Mouse (Mus musculus): ENCODE data around the gene Apaf1. TPM values are rescaled to one million over a fixed set of nuclear protein-coding genes. Genes with fewer than 3 reads are reported as not detected.

Apaf1 gene
- polyA plus RNA-seq, 2 experiments = 33.2 to 39.4 TPM

DNA sequence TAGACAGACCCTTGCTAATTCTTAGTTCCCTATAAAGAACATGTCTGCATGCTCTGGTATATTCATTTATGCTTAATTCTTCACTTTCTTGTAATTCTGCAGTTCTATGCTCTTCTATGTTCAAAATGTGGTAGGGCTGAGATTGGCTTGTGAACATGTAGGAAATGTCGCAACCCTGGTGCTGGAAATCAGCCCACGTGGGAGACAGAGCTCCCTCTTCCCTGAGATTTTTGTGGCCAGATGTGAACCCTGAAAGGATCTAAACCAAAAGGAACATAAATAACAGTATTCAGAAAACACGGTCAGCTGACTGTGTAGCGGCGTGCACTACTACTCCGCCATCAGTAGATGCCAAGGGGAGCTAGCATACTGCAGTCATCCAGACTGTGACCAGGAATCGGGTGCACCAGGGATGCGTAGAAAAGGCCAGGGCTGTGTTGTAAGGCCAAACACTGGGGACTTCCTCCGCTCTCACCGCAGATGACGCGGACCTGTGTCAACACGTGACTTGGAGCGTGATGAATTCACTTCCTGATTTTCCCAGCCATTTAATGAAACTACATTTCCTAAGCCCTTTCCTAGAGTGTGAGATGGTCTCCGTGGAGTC, 129.4 kb downstream of the Apaf1 start:
- 88% methylated on average over 15 of the region's 15 CpGs for WGBS
- no peak for ATAC-seq (ENCODE audit: low FRiP score, low read depth)

DNA sequence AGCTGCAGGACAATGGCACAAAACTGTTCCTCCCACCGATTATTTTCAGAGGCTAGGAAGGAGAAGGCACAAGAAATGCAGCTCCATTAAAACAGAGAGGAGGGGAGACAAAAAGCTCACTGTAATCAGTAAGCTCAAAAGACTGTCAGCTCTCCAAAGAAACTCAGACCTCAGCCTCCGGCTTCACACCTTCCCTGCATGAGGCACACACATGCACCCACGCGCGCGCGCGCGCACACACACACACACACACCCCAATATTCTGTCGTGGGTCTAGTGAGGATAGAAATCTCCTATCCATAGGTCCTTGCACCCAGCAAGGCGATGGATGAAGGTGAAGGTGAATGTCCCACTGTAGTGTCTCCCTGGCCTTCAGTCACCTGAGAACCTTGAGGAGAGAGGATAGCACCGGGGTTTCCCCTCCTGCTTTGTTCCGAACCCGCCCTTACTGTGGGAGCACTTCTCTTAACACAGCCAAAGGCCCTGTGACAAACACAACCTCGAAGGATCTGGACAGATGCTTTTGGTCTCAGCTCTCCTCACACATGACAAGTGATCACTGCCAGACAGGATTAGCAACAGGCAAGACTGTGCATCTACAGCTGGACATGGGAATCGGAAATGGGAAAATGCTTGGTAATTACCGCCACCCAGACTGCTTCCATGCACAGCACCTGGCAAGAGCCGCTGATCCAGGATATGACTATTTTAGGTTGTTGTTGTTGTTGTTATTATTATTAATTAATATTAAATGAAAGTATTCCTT, 134.8 kb downstream of the Apaf1 start:
- DNase-seq (ENCODE audit: low spot score) = no peak
- no peak overlapping the region for H3K9ac ChIP-seq (ENCODE audit: low read depth, low read length, severe bottlenecking)
- H3K9me3 ChIP-seq (ENCODE audit: control insufficient read depth, low read length) = no peaks in the 10 kb centered on the region
- ATAC-seq (ENCODE audit: low FRiP score, low read depth) = no peak
- WGBS = 91% methylated on average over 18 of the region's 18 CpGs
- 0 out of 2 replicates have a peak, but pooled peaks cover 2% of the 10 kb centered on the region for H3K4me1 ChIP-seq (ENCODE audit: control insufficient read depth, insufficient read depth, low read length)
- no peak for TF ChIP-seq POLR2A (IDR thresholded peaks at IDR 0.05; ENCODE audit: borderline replicate concordance, extremely low read depth, insufficient read depth, insufficient read length)
- no peak overlapping the region for H3K27ac ChIP-seq (replicated peaks; ENCODE audit: low read depth, low read length)
- no peaks in the 10 kb centered on the region; the same call in 1 of the 2 replicates for H3K27me3 ChIP-seq (ENCODE audit: control insufficient read depth, insufficient read depth, low read length)
- H3K36me3 ChIP-seq (ENCODE audit: control insufficient read depth, insufficient read depth, low read length) = no peaks in the 10 kb centered on the region
- no peak overlapping the region for H3K4me2 ChIP-seq (replicated peaks; ENCODE audit: low read depth, low read length, severe bottlenecking)
- H3K4me3 ChIP-seq (replicated peaks; ENCODE audit: low read length) = no peak overlapping the region

More for the DNA sequence above, 129.4 kb downstream of the Apaf1 start:
- no peak overlapping the region for H3K4me2 ChIP-seq (replicated peaks; ENCODE audit: low read depth, low read length, severe bottlenecking)
- no peaks in the 10 kb centered on the region; the same call in 1 of the 2 replicates for H3K27me3 ChIP-seq (ENCODE audit: control insufficient read depth, insufficient read depth, low read length)
- no peak for TF ChIP-seq POLR2A (IDR thresholded peaks at IDR 0.05; ENCODE audit: borderline replicate concordance, extremely low read depth, insufficient read depth, insufficient read length)
- no peak for DNase-seq (ENCODE audit: low spot score)
- no peak overlapping the region for H3K9ac ChIP-seq (ENCODE audit: low read depth, low read length, severe bottlenecking)
- no peaks in the 10 kb centered on the region for H3K9me3 ChIP-seq (ENCODE audit: control insufficient read depth, low read length)
- H3K36me3 ChIP-seq (ENCODE audit: control insufficient read depth, insufficient read depth, low read length) = no peaks in the 10 kb centered on the region
- H3K4me1 ChIP-seq (ENCODE audit: control insufficient read depth, insufficient read depth, low read length) = 0 out of 2 replicates have a peak, but pooled peaks cover 2% of the 10 kb centered on the region
- H3K4me3 ChIP-seq (replicated peaks; ENCODE audit: low read length) = no peak overlapping the region
- H3K27ac ChIP-seq (replicated peaks; ENCODE audit: low read depth, low read length) = no peak overlapping the region

DNA sequence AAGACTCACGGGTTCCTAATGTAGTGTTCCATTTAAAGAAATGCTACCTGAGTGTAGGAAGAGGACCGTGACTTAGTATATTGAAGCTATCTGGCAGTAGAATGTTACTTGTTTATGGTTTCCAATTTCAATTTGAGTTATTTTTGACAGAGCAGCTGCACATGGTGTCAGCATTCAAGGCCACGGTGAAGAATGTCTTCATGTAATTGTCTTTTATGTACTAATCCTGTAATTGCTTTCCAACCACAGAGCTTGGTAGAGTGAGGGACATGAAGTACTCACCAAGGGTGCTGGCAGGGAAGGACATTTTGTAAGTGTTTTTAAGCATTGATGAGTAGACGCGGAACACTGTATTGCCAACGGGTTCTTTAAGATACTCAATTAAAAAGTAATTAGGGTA, 135.5 kb downstream of the Apaf1 start:
- no peak overlapping the region for H3K4me3 ChIP-seq (replicated peaks; ENCODE audit: low read length)
- H3K36me3 ChIP-seq (ENCODE audit: control insufficient read depth, insufficient read depth, low read length) = no peaks in the 10 kb centered on the region
- WGBS = 83% methylated on average over 6 of the region's 6 CpGs
- DNase-seq (ENCODE audit: low spot score) (no peak), ATAC-seq (ENCODE audit: low FRiP score, low read depth) (no peak)
- H3K4me2 ChIP-seq (replicated peaks; ENCODE audit: low read depth, low read length, severe bottlenecking) = no peak overlapping the region
- H3K9ac ChIP-seq (ENCODE audit: low read depth, low read length, severe bottlenecking) = no peak overlapping the region
- H3K27me3 ChIP-seq (ENCODE audit: control insufficient read depth, insufficient read depth, low read length) = no peaks in the 10 kb centered on the region; the same call in 1 of the 2 replicates
- H3K9me3 ChIP-seq (ENCODE audit: control insufficient read depth, low read length) = no peaks in the 10 kb centered on the region
- no peak for TF ChIP-seq POLR2A (IDR thresholded peaks at IDR 0.05; ENCODE audit: borderline replicate concordance, extremely low read depth, insufficient read depth, insufficient read length)
- no peak overlapping the region for H3K27ac ChIP-seq (replicated peaks; ENCODE audit: low read depth, low read length)
- 0 out of 2 replicates have a peak, but pooled peaks cover 2% of the 10 kb centered on the region for H3K4me1 ChIP-seq (ENCODE audit: control insufficient read depth, insufficient read depth, low read length)

DNA sequence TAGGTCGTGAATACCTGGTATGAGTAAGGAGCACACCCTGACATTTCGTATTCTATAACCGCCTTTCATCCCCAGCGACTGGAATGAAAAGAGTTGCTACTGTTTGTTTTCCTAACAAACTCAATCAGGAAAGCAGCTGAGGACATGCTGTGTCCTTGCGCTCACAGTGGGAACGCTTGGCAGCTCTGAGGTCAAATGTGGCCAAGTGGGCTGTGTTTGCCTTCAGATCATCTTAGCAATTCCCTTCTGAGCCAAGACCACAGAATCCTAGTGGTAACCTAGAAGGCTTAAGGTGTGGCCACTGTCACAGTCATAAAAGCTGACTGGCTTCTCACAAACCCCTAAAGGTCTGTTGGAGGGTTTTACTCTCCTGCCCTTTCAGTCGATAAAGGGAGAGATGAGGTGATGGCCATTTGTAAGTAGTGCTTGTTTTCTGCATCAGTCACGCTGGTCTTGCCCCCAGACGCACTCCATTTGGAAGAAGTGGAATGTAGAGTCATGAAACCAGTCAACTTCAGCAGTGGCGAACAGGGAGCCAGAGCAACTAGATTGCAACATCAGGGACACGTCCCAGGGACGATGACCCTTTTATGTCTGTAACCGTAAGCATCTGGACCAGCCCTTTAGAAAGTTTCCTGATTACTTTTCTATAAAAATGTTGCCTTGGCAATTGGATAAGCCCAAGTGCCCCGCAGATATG, 140.4 kb downstream of the Apaf1 start:
- Histone ChIP-seq H3K36me3 (ENCODE audit: control insufficient read depth, insufficient read depth, low read length) (no peaks in the 10 kb centered on the region), H3K4me3 (replicated peaks; ENCODE audit: low read length) (no peak overlapping the region), H3K4me2 (replicated peaks; ENCODE audit: low read depth, low read length, severe bottlenecking) (no peak overlapping the region), H3K9me3 (ENCODE audit: control insufficient read depth, low read length) (no peaks in the 10 kb centered on the region), H3K27ac (replicated peaks; ENCODE audit: low read depth, low read length) (no peak overlapping the region), H3K9ac (ENCODE audit: low read depth, low read length, severe bottlenecking) (no peak overlapping the region), H3K4me1 (ENCODE audit: control insufficient read depth, insufficient read depth, low read length) (no peaks in the 10 kb centered on the region), H3K27me3 (ENCODE audit: control insufficient read depth, insufficient read depth, low read length) (no peaks in the 10 kb centered on the region)
- ATAC-seq (ENCODE audit: low FRiP score, low read depth) (no peak), DNase-seq (ENCODE audit: low spot score) (no peak)
- 86% methylated on average over 14 of the region's 14 CpGs for WGBS
- no peak for TF ChIP-seq POLR2A (IDR thresholded peaks at IDR 0.05; ENCODE audit: borderline replicate concordance, extremely low read depth, insufficient read depth, insufficient read length)

Data from limb, embryonic 14.5 days (tissue).